Mouse (Mus musculus): ENCODE measurements at regions not wholly inside any gene's neighbourhood (a gene's known extent, or its start where the extent isn't known, plus 50 kb on each side); places are given as distances from the start of the nearest gene placed in this dataset.

DNA sequence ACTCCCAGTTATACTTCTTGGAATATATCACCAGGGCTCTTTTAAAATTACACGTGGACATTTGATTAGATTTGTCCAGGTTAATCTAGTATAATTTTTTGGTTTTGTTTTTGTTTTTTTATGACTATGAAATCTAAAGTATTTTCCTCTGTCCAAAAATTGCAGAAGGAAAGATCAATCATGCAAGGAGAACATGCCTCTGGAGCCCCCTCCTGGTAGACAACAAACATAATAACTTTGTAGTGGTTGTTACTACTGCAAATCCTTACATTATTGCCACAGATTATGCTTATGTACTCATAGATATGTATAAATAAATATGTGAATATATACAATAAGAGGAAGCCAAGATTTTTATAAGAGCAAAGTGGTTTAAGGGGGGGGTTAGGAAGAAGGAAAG lies 404.2 kb upstream of the Chl1 start:
- TF ChIP-seq CTCF (IDR thresholded peaks at IDR 0.05) (no peak), EP300 (IDR thresholded peaks at IDR 0.05) (no peak)

Measured in lung, postnatal 0 days (tissue).